Mouse (Mus musculus) kidney, postnatal 0 days (tissue): ENCODE measurements around the gene Clcn2. TPM values are rescaled to one million over a fixed set of nuclear protein-coding genes. Genes with fewer than 3 reads are reported as not detected.

ENCODE experiments used
- ATAC-seq: fragments of 200-750 bp; cut with Nextera tagmentation; replicated peaks from 2 replicates; pipeline ENCODE4 v1.8.0; 2017; ENCODE audit warnings: low read depth, moderate number of reproducible peaks, moderate TSS enrichment, moderate library complexity; ENCODE audit not compliant: low FRiP score
- DNase-seq: peaks from one replicate; pipeline ENCODE4 v3.0.0-alpha.2; 2016; ENCODE audit warnings: low spot score
- H3K27ac ChIP-seq: fragments of 300-500 bp; sonication (generic); 2 replicates; pipeline ENCODE4 v1.5.1; 2014; ENCODE audit warnings: mild to moderate bottlenecking
- H3K27me3 ChIP-seq: fragments of 300-500 bp; sonication (generic); 2 replicates; pipeline ENCODE4 v1.6.1; 2014; ENCODE audit warnings: low read length, mixed read lengths; ENCODE audit not compliant: insufficient read depth
- H3K36me3 ChIP-seq: fragments of 300-500 bp; sonication (generic); 2 replicates; pipeline ENCODE4 v1.6.1; 2014; ENCODE audit warnings: low read length, mixed read lengths; ENCODE audit not compliant: insufficient read depth
- H3K4me1 ChIP-seq: fragments of 300-500 bp; sonication (generic); replicated peaks from 2 replicates; pipeline ENCODE4 v1.6.1; 2014; ENCODE audit warnings: antibody characterized with exemption, low read length, mixed read lengths; ENCODE audit not compliant: insufficient read depth
- H3K4me2 ChIP-seq: fragments of 300-500 bp; sonication (generic); 2 replicates; pipeline ENCODE4 v1.6.1; 2014; ENCODE audit warnings: mild to moderate bottlenecking, low read length, moderate library complexity, mixed read lengths
- H3K4me3 ChIP-seq: fragments of 300-500 bp; sonication (generic); replicated peaks from 2 replicates; pipeline ENCODE4 v1.5.1; 2014; ENCODE audit warnings: low read depth, low read length
- H3K9ac ChIP-seq: fragments of 300-500 bp; sonication (generic); 2 replicates; pipeline ENCODE4 v1.6.1; 2014; ENCODE audit warnings: low read depth, low read length
- H3K9me3 ChIP-seq: fragments of 300-500 bp; sonication (generic); replicated peaks from 2 replicates; pipeline ENCODE4 v1.6.1; 2016; ENCODE audit warnings: low read length, inconsistent platforms, mixed read lengths
- CTCF ChIP-seq: IDR thresholded peaks from 2 replicates; pipeline ENCODE4 v1.5.1; 2016; ENCODE audit warnings: antibody characterized with exemption, low read depth, mild to moderate bottlenecking, moderate library complexity
- WGBS: fragments of 180-500 bp; shearing (Covaris S2); extraction: QIAGEN DNeasy Blood & Tissue Kit; methylation state at CpG from one replicate; pipeline ENCODE4 v1.1.7; 2014; 5-methylcytosine and 5-hydroxymethylcytosine counted together
- polyA plus RNA-seq: library from polyadenylated mRNA; unstranded; fragments of >200 nt; fragmentation: Nextera tagmentation; extraction: Ambion mirVana; gene quantifications from 2 replicates; pipeline ENCODE4 v1.2.1, GENCODE M21; 2015

Clcn2 gene
- polyA plus RNA-seq, 1 experiment from 2014 or later = 10.7 TPM

- Histone ChIP-seq H3K4me3 (no peak overlapping the region), H3K36me3 (peaks cover 4% of the 10 kb centered on the region; the same call in 1 of the 2 replicates), H3K27me3 (no peaks in the 10 kb centered on the region), H3K27ac (no peak overlapping the region), H3K9me3 (no peaks in the 10 kb centered on the region), H3K4me1 (peaks cover 7% of the 10 kb centered on the region; the same call in 1 of the 2 replicates), H3K4me2 (no peak overlapping the region), H3K9ac (no peak overlapping the region)
- 84% methylated on average over 6 of the region's 6 CpGs for WGBS
- no peak for ATAC-seq
- no peak for TF ChIP-seq CTCF
- DNase-seq = no peak
Observed at GRCm38 (mm10) chr16:20703699-20704400, 13.7 kb downstream of the Clcn2 start.

GRCm38 (mm10) chr16:20703071-20703470 lies 14.5 kb downstream of the Clcn2 start:
- Histone ChIP-seq H3K27ac (no peak overlapping the region), H3K27me3 (no peaks in the 10 kb centered on the region), H3K36me3 (peaks cover 4% of the 10 kb centered on the region; the same call in 1 of the 2 replicates), H3K9ac (no peak overlapping the region), H3K9me3 (no peaks in the 10 kb centered on the region), H3K4me2 (no peak overlapping the region), H3K4me3 (no peak overlapping the region), H3K4me1 (peaks cover 7% of the 10 kb centered on the region; the same call in 1 of the 2 replicates)
- no peak for DNase-seq
- no peak for ATAC-seq
- 92% methylated on average over 10 of the region's 10 CpGs for WGBS
- TF ChIP-seq CTCF = no peak

- Histone ChIP-seq H3K27ac (peak overlapping the region; percentile 62), H3K36me3 (no peaks in the 10 kb centered on the region; the same call in 1 of the 2 replicates), H3K4me1 (peaks cover 7% of the 10 kb centered on the region; the same call in 1 of the 2 replicates), H3K27me3 (no peaks in the 10 kb centered on the region), H3K4me2 (no peak overlapping the region), H3K9ac (no peak overlapping the region; the same call in 1 of the 2 replicates), H3K9me3 (no peaks in the 10 kb centered on the region), H3K4me3 (no peak overlapping the region)
- TF ChIP-seq CTCF = peak; percentile 82
- WGBS = 12% methylated on average over 8 of the region's 8 CpGs
- DNase-seq (peak; percentile 92), ATAC-seq (peak; percentile 84)
Observed at GRCm38 (mm10) chr16:20702522-20702893, 15.0 kb downstream of the Clcn2 start.

GRCm38 (mm10) chr16:20701729-20702521 lies 15.6 kb downstream of the Clcn2 start:
- no peaks in the 10 kb centered on the region for H3K9me3 ChIP-seq
- H3K4me3 ChIP-seq = no peak overlapping the region
- ATAC-seq = peak; percentile 64; the same call in 1 of the 2 replicates
- no peak overlapping the region for H3K4me2 ChIP-seq
- peak overlapping the region; percentile 62 for H3K27ac ChIP-seq
- no peak for DNase-seq
- no peaks in the 10 kb centered on the region for H3K27me3 ChIP-seq
- TF ChIP-seq CTCF = no peak
- H3K4me1 ChIP-seq = peaks cover 7% of the 10 kb centered on the region; the same call in 1 of the 2 replicates
- H3K36me3 ChIP-seq = no peaks in the 10 kb centered on the region
- no peak overlapping the region; the same call in 1 of the 2 replicates for H3K9ac ChIP-seq
- 30% methylated on average over 12 of the region's 12 CpGs for WGBS

- no peak overlapping the region for H3K4me2 ChIP-seq
- no peaks in the 10 kb centered on the region for H3K27me3 ChIP-seq
- 33% methylated on average over 7 of the region's 7 CpGs for WGBS
- peaks cover 7% of the 10 kb centered on the region; the same call in 1 of the 2 replicates for H3K4me1 ChIP-seq
- H3K9ac ChIP-seq = no peak overlapping the region
- ATAC-seq (peak; percentile 31; the same call in 1 of the 2 replicates), DNase-seq (no peak)
- H3K9me3 ChIP-seq = no peaks in the 10 kb centered on the region
- no peaks in the 10 kb centered on the region for H3K36me3 ChIP-seq
- no peak for TF ChIP-seq CTCF
- no peak overlapping the region for H3K4me3 ChIP-seq
- 0 out of 2 replicates have a peak overlapping the region, but pooled peaks have one; percentile 62 for H3K27ac ChIP-seq
Observed at GRCm38 (mm10) chr16:20701316-20701715, 16.2 kb downstream of the Clcn2 start.

GRCm38 (mm10) chr16:20700036-20700435 lies 17.5 kb downstream of the Clcn2 start:
- no peaks in the 10 kb centered on the region for H3K9me3 ChIP-seq
- ATAC-seq (no peak), DNase-seq (no peak)
- H3K9ac ChIP-seq = no peak overlapping the region
- no peak for TF ChIP-seq CTCF
- no peak overlapping the region for H3K4me3 ChIP-seq
- H3K4me2 ChIP-seq = no peak overlapping the region
- no peaks in the 10 kb centered on the region for H3K27me3 ChIP-seq
- no peaks in the 10 kb centered on the region for H3K36me3 ChIP-seq
- 59% methylated on average over 5 of the region's 5 CpGs for WGBS
- H3K4me1 ChIP-seq = peaks cover 13% of the 10 kb centered on the region; the same call in 1 of the 2 replicates
- no peak overlapping the region for H3K27ac ChIP-seq
